Mouse (Mus musculus) Muller cell, postnatal 12 days (primary cell): ENCODE measurements at regions not wholly inside any gene's neighbourhood (a gene's known extent, or its start where the extent isn't known, plus 50 kb on each side); places are given as distances from the start of the nearest gene placed in this dataset.

Experiments
- DNase-seq: peaks from one replicate; pipeline ENCODE4 v3.0.0-alpha.2; 2015; ENCODE audit errors: inconsistent ontology term

DNA sequence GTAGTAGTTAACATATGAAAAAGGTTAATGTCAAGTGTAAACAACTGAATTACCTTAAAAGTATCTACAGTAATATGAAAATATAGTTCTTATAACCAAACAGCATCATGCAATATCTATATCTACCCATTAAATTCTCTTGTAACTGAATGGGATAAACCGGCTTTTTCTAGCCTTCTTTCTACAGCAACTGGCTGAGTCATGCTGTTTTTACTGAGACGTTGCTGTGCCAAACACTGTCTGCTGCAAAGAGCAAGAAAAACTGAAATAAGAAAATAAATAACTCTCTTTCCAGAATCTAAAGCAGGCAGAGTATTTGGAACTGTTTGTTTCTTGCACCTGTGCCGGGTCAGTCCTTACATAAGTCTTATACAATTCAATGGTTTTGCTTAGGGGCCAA, 74.0 kb downstream of the Nxf2 start:
- DNase-seq = no peak

DNA sequence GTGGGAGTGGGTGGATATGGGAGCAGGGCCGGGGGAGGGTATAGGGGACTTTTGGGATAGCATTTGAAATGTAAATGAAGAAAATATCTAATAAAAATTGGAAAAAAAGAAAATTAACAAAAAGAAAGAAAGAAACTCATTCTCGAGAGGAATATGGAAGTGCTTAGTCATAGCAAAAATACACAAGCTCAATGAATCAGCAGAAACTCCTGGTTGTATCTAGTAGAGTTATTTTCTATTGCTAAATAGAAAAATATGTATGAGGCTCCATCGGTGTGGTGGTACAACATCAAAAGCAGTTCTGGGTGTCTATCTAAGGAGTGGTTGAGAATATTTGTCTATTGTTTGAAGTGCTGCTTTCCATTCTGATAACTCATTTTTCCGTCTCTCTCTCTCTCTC, 74.9 kb downstream of the Nxf2 start:
- no peak for DNase-seq

DNA sequence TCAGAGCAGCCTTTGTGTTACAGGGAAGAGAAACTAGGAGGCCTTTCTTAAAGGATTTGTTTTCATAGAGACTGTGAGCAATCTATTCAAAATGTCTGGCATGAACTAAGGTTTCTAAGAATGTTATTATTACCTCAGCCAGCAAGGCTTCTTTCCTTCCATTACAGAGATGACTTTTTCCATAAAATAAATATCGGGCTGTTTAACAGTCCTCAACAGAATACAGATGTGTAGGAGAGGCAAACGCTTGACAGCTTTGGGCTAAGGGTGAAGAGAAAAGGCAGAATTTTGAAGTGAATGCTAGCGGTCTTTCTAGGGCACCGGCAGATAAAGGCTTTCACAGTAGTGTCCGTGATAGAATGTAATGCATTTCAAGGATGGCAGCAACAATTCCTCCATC, 73.3 kb upstream of the Armcx2 start:
- DNase-seq = peak; percentile 25

DNA sequence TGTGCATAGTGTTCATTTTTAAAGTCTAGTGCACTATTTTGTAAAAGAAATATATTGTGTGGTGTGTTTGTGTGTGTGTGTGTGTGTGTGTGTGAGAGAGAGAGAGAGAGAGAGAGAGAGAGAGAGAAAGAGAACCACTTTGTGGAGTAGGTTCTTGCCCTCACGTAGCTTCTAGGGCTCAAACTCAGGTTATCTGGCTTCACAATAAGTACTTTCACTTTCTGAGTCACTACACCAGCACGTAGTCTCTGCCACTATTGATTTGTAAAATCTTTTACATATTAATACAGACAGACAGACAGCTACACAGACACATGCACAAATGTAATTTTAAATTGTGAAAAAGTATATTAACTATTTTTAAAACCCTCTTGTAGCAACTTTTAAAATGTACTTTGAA, 70.9 kb upstream of the Armcx2 start:
- DNase-seq = no peak

DNA sequence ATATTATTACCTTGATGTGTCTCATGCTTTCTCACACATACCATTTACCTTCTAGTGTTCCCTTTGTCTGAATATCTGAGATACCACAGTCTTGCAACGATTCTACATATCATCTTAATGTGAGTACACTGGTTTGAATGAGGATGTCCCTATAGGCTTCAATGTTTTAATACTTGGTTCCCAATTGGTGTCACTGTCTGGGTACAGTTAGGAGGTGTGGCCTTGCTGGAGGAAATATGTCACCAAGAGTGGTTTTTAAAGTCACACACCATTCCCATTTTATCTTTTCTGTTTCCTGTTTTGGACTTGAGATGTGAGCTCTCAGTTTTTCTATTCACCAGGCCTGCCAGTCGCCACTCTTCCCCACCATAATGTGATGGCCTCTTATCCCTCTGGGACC, 69.8 kb upstream of the Armcx2 start:
- DNase-seq = no peak

DNA sequence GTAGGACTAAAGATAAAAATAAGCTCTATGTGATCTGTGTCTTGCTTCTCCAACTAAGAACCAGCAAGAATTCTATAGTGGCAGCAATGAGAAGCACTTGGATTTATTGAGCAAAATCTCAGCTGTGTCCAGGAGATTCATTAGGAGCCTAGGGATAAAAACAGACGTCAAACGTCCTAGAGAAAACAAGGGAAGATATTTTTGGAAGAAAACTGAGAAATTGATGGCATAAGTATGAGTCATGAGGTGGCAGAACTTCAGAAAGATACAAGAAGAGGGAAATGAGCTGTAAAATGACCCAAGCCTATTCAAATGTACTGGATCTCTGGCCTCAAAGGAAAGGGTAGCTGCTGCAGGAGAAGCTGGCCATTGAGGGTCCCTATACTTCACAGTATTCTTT, 65.7 kb upstream of the Armcx2 start:
- DNase-seq = peak; percentile 32

DNA sequence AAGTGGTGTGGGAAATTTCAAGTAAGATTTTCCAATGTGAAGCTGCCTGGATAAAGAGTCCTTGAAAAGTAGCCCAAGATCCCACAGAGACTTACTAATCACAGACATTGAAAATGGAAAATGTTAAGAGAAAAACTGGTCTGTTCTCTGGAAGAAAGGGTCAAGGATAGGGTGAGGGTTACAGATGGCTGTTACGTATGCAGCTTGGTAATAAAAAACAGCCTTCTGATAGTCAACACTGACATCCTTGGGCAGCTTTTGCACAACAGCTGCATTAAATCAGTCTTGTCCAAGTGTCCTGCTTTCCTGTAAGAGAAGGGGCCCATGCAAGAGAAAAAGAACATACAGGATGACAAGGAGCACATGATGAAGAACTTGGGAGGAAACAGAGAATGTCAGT, 64.6 kb upstream of the Armcx2 start:
- DNase-seq = no peak

DNA sequence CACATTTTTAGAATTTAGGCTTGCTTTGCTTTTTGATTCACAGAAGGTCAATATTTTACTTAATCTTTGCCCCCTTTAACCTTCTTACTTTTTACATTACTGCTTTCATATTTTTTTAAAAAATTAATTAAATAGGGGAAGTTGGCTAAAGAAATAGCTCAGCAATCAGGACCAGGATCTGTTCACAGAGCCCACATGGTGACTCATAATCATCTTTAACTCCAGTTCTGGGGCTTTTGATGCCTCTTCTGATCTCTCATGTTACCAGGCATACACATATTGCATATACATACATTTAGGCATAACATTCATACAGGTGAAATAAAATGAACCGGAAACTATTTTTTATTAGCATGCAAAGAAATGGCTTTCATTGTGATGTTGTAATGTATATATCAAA, 52.6 kb upstream of the Armcx2 start:
- DNase-seq = no peak
